9 mouse cellular contexts compared by ENCODE assay signal in the genomic region with DNA sequence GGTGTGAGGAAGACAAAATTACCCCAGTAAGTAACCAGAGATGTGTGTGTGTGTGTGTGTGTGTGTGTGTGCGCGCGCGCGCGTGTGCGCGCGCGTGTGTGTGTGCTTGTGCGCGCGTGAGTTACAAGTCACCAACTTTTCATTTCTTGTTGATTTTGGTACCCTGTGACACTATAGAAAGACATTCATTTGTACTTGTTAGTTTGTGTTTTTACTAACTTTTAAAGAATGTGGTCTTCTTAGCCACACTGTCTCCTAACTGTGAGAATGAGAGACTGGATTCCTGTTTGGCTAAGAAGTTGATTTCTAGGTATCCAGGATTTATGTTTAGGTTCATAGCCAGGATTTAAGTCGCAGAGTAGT. TPM values are rescaled to one million over a fixed set of nuclear protein-coding genes. Genes with fewer than 3 reads are reported as not detected.
A peak's percentile ranks its signal among the peaks of the same experiment; 100 is the strongest.
DNase-seq lines count a peak whose midpoint lies in the region; ATAC-seq lines count a peak whose summit lies in the region.
"Had no signal": no experiment of that assay in that cellular context is flagged by ENCODE, and none has a peak within 500 bp of the region (broad histone marks: within the 10 kb centered on the region; RNA-seq: fewer than 3 reads in every experiment).

No protein-coding gene starts in this region.

- peak overlapping the region; percentile 55 for H3K4me2 ChIP-seq in kidney, embryonic 16.5 days (replicated peaks; ENCODE audit: low read depth, low read length)
- H3K4me2 ChIP-seq in embryonic facial prominence, embryonic 11.5 days (ENCODE audit: low read depth, low read length) = peak overlapping the region; percentile 25; the same call in 1 of the 2 replicates
- H3K4me2 ChIP-seq in hindbrain, embryonic 13.5 days = peak overlapping the region; percentile 40
- 0 out of 2 replicates have a peak overlapping the region, but pooled peaks have one; percentile 14 for H3K4me2 ChIP-seq in midbrain, embryonic 15.5 days

- ATAC-seq in kidney, embryonic 16.5 days (ENCODE audit: low FRiP score, low TSS enrichment) = no peak
- no peak for ATAC-seq in embryonic facial prominence, embryonic 11.5 days (replicated peaks; ENCODE audit: insufficient number of reproducible peaks, low FRiP score, low TSS enrichment, low read depth)
- no peak for ATAC-seq in hindbrain, embryonic 13.5 days (ENCODE audit: low FRiP score)
- no peak for ATAC-seq in midbrain, embryonic 15.5 days (replicated peaks)
- no peak for ATAC-seq in megakaryocyte-erythroid progenitor cell, adult 5-6 weeks (replicated peaks; ENCODE audit: low FRiP score, low TSS enrichment, poor library complexity, severe bottlenecking)

- H3K27ac ChIP-seq in kidney, embryonic 16.5 days (ENCODE audit: low read length) = no peak overlapping the region
- no peak overlapping the region for H3K27ac ChIP-seq in embryonic facial prominence, embryonic 11.5 days (replicated peaks; ENCODE audit: low read depth, low read length)
- H3K27ac ChIP-seq in hindbrain, embryonic 13.5 days = no peak overlapping the region
- no peak overlapping the region for H3K27ac ChIP-seq in midbrain, embryonic 15.5 days

- DNase-seq in kidney, adult 8-10 months = no peak
- no peak for DNase-seq in embryonic facial prominence, embryonic 11.5 days (ENCODE audit: low spot score)
- DNase-seq in left cerebral cortex, adult 18-20 months (ENCODE audit: low spot score in 2 of 2) = no peak
- no peak for DNase-seq in frontal cortex, postnatal 36 days (ENCODE audit: low spot score in 2 of 2)

- no peaks in the 10 kb centered on the region for H3K27me3 ChIP-seq in kidney, embryonic 16.5 days (ENCODE audit: insufficient read depth, low read length)
- H3K27me3 ChIP-seq in embryonic facial prominence, embryonic 11.5 days (ENCODE audit: control insufficient read depth, insufficient read depth, low read length) = no peaks in the 10 kb centered on the region
- H3K27me3 ChIP-seq in hindbrain, embryonic 13.5 days = 0 out of 2 replicates have a peak, but pooled peaks cover 6% of the 10 kb centered on the region
- no peaks in the 10 kb centered on the region for H3K27me3 ChIP-seq in midbrain, embryonic 15.5 days (replicated peaks)

- 56% methylated on average over 14 of the region's 14 CpGs for WGBS in kidney, embryonic 16.5 days
- 59% methylated on average over 14 of the region's 14 CpGs for WGBS in embryonic facial prominence, embryonic 11.5 days
- 66% methylated on average over 14 of the region's 14 CpGs for WGBS in hindbrain, embryonic 13.5 days
- 72% methylated on average over 14 of the region's 14 CpGs for WGBS in midbrain, embryonic 15.5 days

- H3K9me3 ChIP-seq in kidney, embryonic 16.5 days (ENCODE audit: low read length) = no peaks in the 10 kb centered on the region
- H3K9me3 ChIP-seq in embryonic facial prominence, embryonic 11.5 days (replicated peaks; ENCODE audit: control insufficient read depth, low read length) = no peaks in the 10 kb centered on the region
- no peaks in the 10 kb centered on the region for H3K9me3 ChIP-seq in hindbrain, embryonic 13.5 days
- H3K9me3 ChIP-seq in midbrain, embryonic 15.5 days = no peaks in the 10 kb centered on the region

- H3K36me3 ChIP-seq in kidney, embryonic 16.5 days (ENCODE audit: insufficient read depth, low read length) = no peaks in the 10 kb centered on the region
- no peaks in the 10 kb centered on the region for H3K36me3 ChIP-seq in embryonic facial prominence, embryonic 11.5 days (replicated peaks; ENCODE audit: control insufficient read depth, insufficient read depth, low read depth, low read length)
- no peaks in the 10 kb centered on the region for H3K36me3 ChIP-seq in hindbrain, embryonic 13.5 days
- no peaks in the 10 kb centered on the region for H3K36me3 ChIP-seq in midbrain, embryonic 15.5 days (replicated peaks)

- peaks cover 14% of the 10 kb centered on the region for H3K4me1 ChIP-seq in kidney, embryonic 16.5 days (ENCODE audit: insufficient read depth, low read length)
- no peaks in the 10 kb centered on the region; the same call in 1 of the 2 replicates for H3K4me1 ChIP-seq in embryonic facial prominence, embryonic 11.5 days (ENCODE audit: control insufficient read depth, insufficient read depth, low read length)
- H3K4me1 ChIP-seq in hindbrain, embryonic 13.5 days (replicated peaks) = peaks cover 14% of the 10 kb centered on the region
- no peaks in the 10 kb centered on the region for H3K4me1 ChIP-seq in midbrain, embryonic 15.5 days

- no peak overlapping the region for H3K9ac ChIP-seq in kidney, embryonic 16.5 days (replicated peaks; ENCODE audit: low read length)
- no peak overlapping the region for H3K9ac ChIP-seq in embryonic facial prominence, embryonic 11.5 days (replicated peaks; ENCODE audit: low read length)
- no peak overlapping the region for H3K9ac ChIP-seq in hindbrain, embryonic 13.5 days
- no peak overlapping the region for H3K9ac ChIP-seq in midbrain, embryonic 15.5 days

- peak overlapping the region; percentile 30 for H3K4me3 ChIP-seq in kidney, embryonic 16.5 days (ENCODE audit: low read length)
- 0 out of 2 replicates have a peak overlapping the region, but pooled peaks have one; percentile 10 for H3K4me3 ChIP-seq in embryonic facial prominence, embryonic 11.5 days (ENCODE audit: low read depth, low read length)
- H3K4me3 ChIP-seq in hindbrain, embryonic 13.5 days = no peak overlapping the region
- no peak overlapping the region for H3K4me3 ChIP-seq in midbrain, embryonic 15.5 days

RNA-seq across cellular contexts. Expression of a gene that starts 29.9 kb away (rescaled TPM):
- 21.5 and 26.5 TPM in 2 replicates for polyA plus RNA-seq in kidney, embryonic 16.5 days (2015; fragmentation: Nextera tagmentation; extraction: Ambion mirVana)
- 11.4 and 11.5 TPM in 2 replicates for polyA plus RNA-seq in embryonic facial prominence, embryonic 11.5 days (2014; fragmentation: Nextera tagmentation; extraction: Ambion mirVana)
- 7.4 and 8.2 TPM in 2 replicates for polyA plus RNA-seq in hindbrain, embryonic 13.5 days (2015; fragmentation: Nextera tagmentation; extraction: Ambion mirVana)
- 5.4 and 5.9 TPM in 2 replicates for polyA plus RNA-seq in midbrain, embryonic 15.5 days (2015; fragmentation: Nextera tagmentation; extraction: Ambion mirVana)
- 10 to 100 TPM; 11.4 to 12.0 TPM for total RNA-seq in left cerebral cortex, adult 18-20 months (2021)
- not detected in 2 replicates for total RNA-seq in megakaryocyte-erythroid progenitor cell, adult 5-6 weeks (2014; fragmentation: Nextera tagmentation)
- total RNA-seq in megakaryocyte-erythroid progenitor cell, adult 5-6 weeks (2017) = not detected in 2 replicates
- total RNA-seq: MEL had no signal

Comparison
In these comparisons a context has a peak if more than half of its experiments do, and no peak if none do; other contexts are left out.
1. H3K4me3 ChIP-seq: peak in kidney, embryonic 16.5 days (single experiment) and embryonic facial prominence, embryonic 11.5 days (single experiment); none in hindbrain, embryonic 13.5 days (single experiment) and midbrain, embryonic 15.5 days (single experiment).
2. Peak in every context shown above with its lines, with median percentiles within 50 percentile points of each other: H3K4me2 ChIP-seq.